Mouse (Mus musculus) limb, embryonic 15.5 days (tissue): ENCODE measurements around the gene Bag6. TPM values are rescaled to one million over a fixed set of nuclear protein-coding genes. Genes with fewer than 3 reads are reported as not detected.

Experiments used
- ATAC-seq: fragments of 200-750 bp; cut with Nextera tagmentation; 2 replicates; pipeline ENCODE4 v1.8.0; 2017; ENCODE audit warnings: low read depth, moderate TSS enrichment; ENCODE audit not compliant: insufficient number of reproducible peaks, low FRiP score, low TSS enrichment
- H3K27ac ChIP-seq: fragments of 300-500 bp; sonication (generic); 2 replicates; pipeline ENCODE4 v1.5.1; 2015; ENCODE audit warnings: moderate library complexity, mild to moderate bottlenecking, inconsistent platforms
- H3K27me3 ChIP-seq: fragments of 300-500 bp; sonication (generic); 2 replicates; pipeline ENCODE4 v1.6.1; 2015; ENCODE audit warnings: inconsistent platforms
- H3K36me3 ChIP-seq: fragments of 300-500 bp; sonication (generic); 2 replicates; pipeline ENCODE4 v1.6.1; 2015; ENCODE audit warnings: inconsistent platforms
- H3K4me1 ChIP-seq: fragments of 300-500 bp; sonication (generic); 2 replicates; pipeline ENCODE4 v1.6.1; 2015; ENCODE audit warnings: inconsistent platforms
- H3K4me2 ChIP-seq: fragments of 300-500 bp; sonication (generic); 2 replicates; pipeline ENCODE4 v1.6.1; 2015; ENCODE audit warnings: mild to moderate bottlenecking, inconsistent platforms
- H3K4me3 ChIP-seq: fragments of 300-500 bp; sonication (generic); 2 replicates; pipeline ENCODE4 v1.5.1; 2015; ENCODE audit warnings: mild to moderate bottlenecking, inconsistent platforms
- H3K9ac ChIP-seq: fragments of 300-500 bp; sonication (generic); 2 replicates; pipeline ENCODE4 v1.6.1; 2015; ENCODE audit warnings: inconsistent platforms
- H3K9me3 ChIP-seq: fragments of 300-500 bp; sonication (generic); 2 replicates; pipeline ENCODE4 v1.6.1; 2016; ENCODE audit warnings: inconsistent platforms
- WGBS: fragments of 180-500 bp; shearing (Covaris S2); methylation state at CpG from one replicate; pipeline ENCODE4 v1.1.7; 2015; 5-methylcytosine and 5-hydroxymethylcytosine counted together
- polyA plus RNA-seq: library from polyadenylated mRNA; unstranded; fragments of >200 nt; fragmentation: Nextera tagmentation; extraction: Ambion mirVana; gene quantifications from 2 replicates; pipeline ENCODE4 v1.2.1, GENCODE M21; 2015

Bag6 gene
- polyA plus RNA-seq, 1 experiment from 2014 or later, result 51.8 TPM

- Histone ChIP-seq H3K9ac (peak overlapping the region; percentile 100), H3K36me3 (peaks cover 39% of the 10 kb centered on the region), H3K9me3 (no peaks in the 10 kb centered on the region), H3K4me1 (peaks cover 35% of the 10 kb centered on the region), H3K27ac (peak overlapping the region; percentile 96), H3K4me3 (peak overlapping the region; percentile 100), H3K27me3 (no peaks in the 10 kb centered on the region), H3K4me2 (peak overlapping the region; percentile 74)
- ATAC-seq, result no peak
- 5% methylated on average over 8 of the region's 8 CpGs for WGBS
Measured at GRCm38 (mm10) chr17:35163326-35164081, 28.5 kb downstream of the Bag6 start.

- WGBS, result 0% methylated on average over 25 of the region's 28 CpGs
Measured at GRCm38 (mm10) chr17:35164218-35164567, 29.2 kb downstream of the Bag6 start.

GRCm38 (mm10) chr17:35164568-35165450 lies 29.8 kb downstream of the Bag6 start, which contains the start of gene Prrc2a:
TSS of gene Prrc2a (minus strand) at chr17:35164897.
- ATAC-seq, result peak; percentile 97

More at GRCm38 (mm10) chr17:35164218-35164567, 29.2 kb downstream of the Bag6 start:
- Histone ChIP-seq H3K4me2 (peak overlapping the region; percentile 74), H3K9me3 (no peaks in the 10 kb centered on the region), H3K9ac (peak overlapping the region; percentile 100), H3K4me1 (peaks cover 35% of the 10 kb centered on the region), H3K4me3 (peak overlapping the region; percentile 100), H3K27ac (peak overlapping the region; percentile 96), H3K27me3 (no peaks in the 10 kb centered on the region), H3K36me3 (peaks cover 33% of the 10 kb centered on the region)
- ATAC-seq, result no peak

GRCm38 (mm10) chr17:35165451-35166155 lies 30.6 kb downstream of the Bag6 start:
- H3K4me3 ChIP-seq, result peak overlapping the region; percentile 100
- WGBS, result 19% methylated on average over 12 of the region's 12 CpGs
- ATAC-seq, result no peak
- peak overlapping the region; percentile 39; the same call in 1 of the 2 replicates for H3K9ac ChIP-seq
- peaks cover 18% of the 10 kb centered on the region for H3K36me3 ChIP-seq
- no peaks in the 10 kb centered on the region for H3K27me3 ChIP-seq
- peaks cover 35% of the 10 kb centered on the region for H3K4me1 ChIP-seq
- peak overlapping the region; percentile 48 for H3K4me2 ChIP-seq
- peak overlapping the region; percentile 99 for H3K27ac ChIP-seq
- H3K9me3 ChIP-seq, result no peaks in the 10 kb centered on the region

More at GRCm38 (mm10) chr17:35164568-35165450, 29.8 kb downstream of the Bag6 start, which contains the start of gene Prrc2a:
- Histone ChIP-seq H3K4me3 (peak within 1 kb of the TSS; percentile 100), H3K4me1 (peaks cover 35% of the 10 kb centered on the region), H3K27ac (peak within 1 kb of the TSS; percentile 99), H3K27me3 (no peaks in the 10 kb centered on the region), H3K9me3 (no peaks in the 10 kb centered on the region), H3K36me3 (peaks cover 26% of the 10 kb centered on the region), H3K4me2 (peak within 1 kb of the TSS; percentile 74), H3K9ac (peak within 1 kb of the TSS; percentile 100)
- WGBS, result under 1% methylated on average over 67 of the region's 89 CpGs

- Histone ChIP-seq H3K9ac (no peak overlapping the region), H3K4me1 (peaks cover 28% of the 10 kb centered on the region), H3K9me3 (no peaks in the 10 kb centered on the region), H3K36me3 (peaks cover 10% of the 10 kb centered on the region), H3K4me3 (no peak overlapping the region), H3K27ac (peak overlapping the region; percentile 99; the same call in 1 of the 2 replicates), H3K4me2 (no peak overlapping the region), H3K27me3 (no peaks in the 10 kb centered on the region)
- 69% methylated on average over 8 of the region's 8 CpGs for WGBS
- no peak for ATAC-seq
Measured at GRCm38 (mm10) chr17:35166352-35167035, 31.5 kb downstream of the Bag6 start.

GRCm38 (mm10) chr17:35167794-35168193 lies 32.8 kb downstream of the Bag6 start:
- no peak overlapping the region for H3K27ac ChIP-seq
- H3K9me3 ChIP-seq, result no peaks in the 10 kb centered on the region
- no peak overlapping the region for H3K4me3 ChIP-seq
- H3K27me3 ChIP-seq, result no peaks in the 10 kb centered on the region
- peaks cover 15% of the 10 kb centered on the region for H3K4me1 ChIP-seq
- no peak for ATAC-seq
- 86% methylated on average over 7 of the region's 7 CpGs for WGBS
- no peaks in the 10 kb centered on the region for H3K36me3 ChIP-seq
- H3K4me2 ChIP-seq, result no peak overlapping the region
- no peak overlapping the region for H3K9ac ChIP-seq

GRCm38 (mm10) chr17:35168541-35169207 lies 33.7 kb downstream of the Bag6 start:
- Histone ChIP-seq H3K27ac (no peak overlapping the region), H3K9ac (no peak overlapping the region), H3K9me3 (no peaks in the 10 kb centered on the region), H3K36me3 (no peaks in the 10 kb centered on the region), H3K4me2 (no peak overlapping the region), H3K4me1 (peaks cover 12% of the 10 kb centered on the region; the same call in 1 of the 2 replicates), H3K27me3 (no peaks in the 10 kb centered on the region), H3K4me3 (no peak overlapping the region)
- no peak for ATAC-seq
- 18% methylated on average over 4 of the region's 4 CpGs for WGBS

- no peaks in the 10 kb centered on the region for H3K9me3 ChIP-seq
- H3K27me3 ChIP-seq, result no peaks in the 10 kb centered on the region
- no peaks in the 10 kb centered on the region for H3K36me3 ChIP-seq
- peak overlapping the region; percentile 33; the same call in 1 of the 2 replicates for H3K27ac ChIP-seq
- 0 out of 2 replicates have a peak, but pooled peaks cover 11% of the 10 kb centered on the region for H3K4me1 ChIP-seq
- no peak for ATAC-seq
- WGBS, result 61% methylated on average over 11 of the region's 11 CpGs
- no peak overlapping the region for H3K4me2 ChIP-seq
- H3K9ac ChIP-seq, result no peak overlapping the region
- H3K4me3 ChIP-seq, result no peak overlapping the region
Measured at GRCm38 (mm10) chr17:35172445-35173234, 37.7 kb downstream of the Bag6 start.

GRCm38 (mm10) chr17:35173329-35173728 lies 38.4 kb downstream of the Bag6 start:
- Histone ChIP-seq H3K36me3 (no peaks in the 10 kb centered on the region), H3K4me3 (no peak overlapping the region), H3K27me3 (no peaks in the 10 kb centered on the region), H3K9ac (no peak overlapping the region), H3K27ac (peak overlapping the region; percentile 18; the same call in 1 of the 2 replicates), H3K4me1 (0 out of 2 replicates have a peak, but pooled peaks cover 11% of the 10 kb centered on the region), H3K4me2 (no peak overlapping the region), H3K9me3 (no peaks in the 10 kb centered on the region)
- 61% methylated on average over 3 of the region's 3 CpGs for WGBS
- no peak for ATAC-seq
